Mouse (Mus musculus) stomach, embryonic 15.5 days (tissue): ENCODE measurements around the gene Srebf2. TPM values are rescaled to one million over a fixed set of nuclear protein-coding genes. Genes with fewer than 3 reads are reported as not detected.
A peak's percentile ranks its signal among the peaks of the same experiment; 100 is the strongest.
"Not testable (repeated sequence)": the region's sequence is repeated elsewhere in the genome, so short reads cannot be mapped to it uniquely, and the experiment has no call there.

Experiments
- ATAC-seq: fragments of 200-750 bp; cut with Nextera tagmentation; 2 replicates; pipeline ENCODE4 v1.8.0; 2017; ENCODE audit warnings: low read depth, moderate number of reproducible peaks, moderate TSS enrichment; ENCODE audit not compliant: insufficient read depth, low FRiP score
- H3K27ac ChIP-seq: fragments of 300-500 bp; sonication (generic); 2 replicates; pipeline ENCODE4 v1.5.1; 2015; ENCODE audit warnings: mild to moderate bottlenecking, inconsistent platforms
- H3K27me3 ChIP-seq: fragments of 300-500 bp; sonication (generic); replicated peaks from 2 replicates; pipeline ENCODE4 v1.6.1; 2015; ENCODE audit warnings: inconsistent platforms
- H3K36me3 ChIP-seq: fragments of 300-500 bp; sonication (generic); 2 replicates; pipeline ENCODE4 v1.6.1; 2015; ENCODE audit warnings: inconsistent platforms
- H3K4me1 ChIP-seq: fragments of 300-500 bp; sonication (generic); 2 replicates; pipeline ENCODE4 v1.6.1; 2015; ENCODE audit warnings: inconsistent platforms
- H3K4me2 ChIP-seq: fragments of 300-500 bp; sonication (generic); 2 replicates; pipeline ENCODE4 v1.6.1; 2015; ENCODE audit warnings: mild to moderate bottlenecking, inconsistent platforms
- H3K4me3 ChIP-seq: fragments of 300-500 bp; sonication (generic); replicated peaks from 2 replicates; pipeline ENCODE4 v1.5.1; 2015; ENCODE audit warnings: inconsistent platforms
- H3K9ac ChIP-seq: fragments of 300-500 bp; sonication (generic); 2 replicates; pipeline ENCODE4 v1.6.1; 2015; ENCODE audit warnings: inconsistent platforms
- H3K9me3 ChIP-seq: fragments of 300-500 bp; sonication (generic); 2 replicates; pipeline ENCODE4 v1.6.1; 2016; ENCODE audit warnings: inconsistent platforms
- WGBS: fragments of 180-500 bp; shearing (Covaris S2); methylation state at CpG from one replicate; pipeline ENCODE4 v1.1.7; 2015; 5-methylcytosine and 5-hydroxymethylcytosine counted together
- microRNA counts: library from miRNA; unstranded; fragments of <30 nt; microRNA quantifications from one replicate; lab custom pipeline; 2016
- microRNA-seq: library from miRNA; unstranded; fragments of <30 nt; microRNA quantifications from one replicate; pipeline ENCODE4, GENCODE M21; 2016
- polyA plus RNA-seq: library from polyadenylated mRNA; unstranded; fragments of >200 nt; fragmentation: Nextera tagmentation; extraction: Ambion mirVana; gene quantifications from 2 replicates; pipeline ENCODE4 v1.2.1, GENCODE M21; 2015

Gene Srebf2
- polyA plus RNA-seq, 1 experiment from 2014 or later, result 152 TPM

GRCm38 (mm10) chr15:82243311-82243710 lies 96.3 kb downstream of the Srebf2 start:
- Histone ChIP-seq H3K4me1 (peaks cover 9% of the 10 kb centered on the region), H3K9ac (peak overlapping the region; percentile 43; the same call in 1 of the 2 replicates), H3K9me3 (no peaks in the 10 kb centered on the region), H3K27me3 (no peaks in the 10 kb centered on the region), H3K27ac (no peak overlapping the region), H3K36me3 (no peaks in the 10 kb centered on the region), H3K4me2 (peak overlapping the region; percentile 98), H3K4me3 (peak overlapping the region; percentile 76)
- WGBS, result 67% methylated on average over 3 of the region's 3 CpGs
- ATAC-seq, result no peak

- peaks cover 9% of the 10 kb centered on the region for H3K4me1 ChIP-seq
- peak overlapping the region; percentile 43 for H3K9ac ChIP-seq
- H3K9me3 ChIP-seq, result no peaks in the 10 kb centered on the region
- peak overlapping the region; percentile 49 for H3K27ac ChIP-seq
- peak overlapping the region; percentile 76 for H3K4me3 ChIP-seq
- H3K27me3 ChIP-seq, result no peaks in the 10 kb centered on the region
- H3K36me3 ChIP-seq, result no peaks in the 10 kb centered on the region
- WGBS, result 1% methylated on average over 12 of the region's 12 CpGs
- ATAC-seq, result no peak; the same call in 1 of the 2 replicates
- H3K4me2 ChIP-seq, result peak overlapping the region; percentile 98
Observed at GRCm38 (mm10) chr15:82243742-82244114, 96.7 kb downstream of the Srebf2 start.

GRCm38 (mm10) chr15:82244115-82244804 lies 97.3 kb downstream of the Srebf2 start, which contains the start of gene Cenpm:
Gene Cenpm, minus strand, starts transcription at chr15:82244748.
- H3K4me3 ChIP-seq, result peak within 1 kb of the TSS; percentile 76
- H3K27ac ChIP-seq, result peak within 1 kb of the TSS; percentile 72
- no peaks in the 10 kb centered on the region for H3K27me3 ChIP-seq
- H3K36me3 ChIP-seq, result no peaks in the 10 kb centered on the region
- peak within 1 kb of the TSS; percentile 98 for H3K4me2 ChIP-seq
- WGBS, result under 1% methylated on average over 65 of the region's 65 CpGs
- no peaks in the 10 kb centered on the region for H3K9me3 ChIP-seq
- peak within 1 kb of the TSS; percentile 43 for H3K9ac ChIP-seq
- peaks cover 9% of the 10 kb centered on the region for H3K4me1 ChIP-seq
- ATAC-seq, result peak; percentile 97

- 21% methylated on average over 9 of the region's 9 CpGs for WGBS
- H3K4me2 ChIP-seq, result peak overlapping the region; percentile 98
- H3K9me3 ChIP-seq, H3K4me1 ChIP-seq, H3K36me3 ChIP-seq, ATAC-seq, H3K27me3 ChIP-seq, H3K27ac ChIP-seq: not testable (repeated sequence)
- H3K9ac ChIP-seq, result peak overlapping the region; percentile 43; the same call in 1 of the 2 replicates
- peak overlapping the region; percentile 76 for H3K4me3 ChIP-seq
Observed at GRCm38 (mm10) chr15:82244805-82245161, 97.8 kb downstream of the Srebf2 start.

GRCm38 (mm10) chr15:82247131-82247776 lies 100.3 kb downstream of the Srebf2 start:
- WGBS, result 72% methylated on average over 3 of the region's 3 CpGs
- no peak overlapping the region for H3K27ac ChIP-seq
- no peaks in the 10 kb centered on the region for H3K36me3 ChIP-seq
- H3K9me3 ChIP-seq, result no peaks in the 10 kb centered on the region
- H3K4me1 ChIP-seq, result peaks cover 9% of the 10 kb centered on the region
- H3K4me3 ChIP-seq, result no peak overlapping the region
- no peak overlapping the region for H3K4me2 ChIP-seq
- no peak for ATAC-seq
- H3K9ac ChIP-seq, result no peak overlapping the region
- no peaks in the 10 kb centered on the region for H3K27me3 ChIP-seq

- Histone ChIP-seq H3K9me3 (no peaks in the 10 kb centered on the region), H3K27me3 (0 out of 2 replicates have a peak, but pooled peaks cover 2% of the 10 kb centered on the region), H3K9ac (no peak overlapping the region), H3K27ac (no peak overlapping the region), H3K4me1 (0 out of 2 replicates have a peak, but pooled peaks cover 3% of the 10 kb centered on the region), H3K36me3 (no peaks in the 10 kb centered on the region), H3K4me2 (no peak overlapping the region), H3K4me3 (no peak overlapping the region)
- WGBS, result 98% methylated on average over 3 of the region's 3 CpGs
- ATAC-seq, result no peak
Observed at GRCm38 (mm10) chr15:82251579-82251978, 104.6 kb downstream of the Srebf2 start.

- 0 out of 2 replicates have a peak, but pooled peaks cover 3% of the 10 kb centered on the region for H3K4me1 ChIP-seq
- no peaks in the 10 kb centered on the region for H3K36me3 ChIP-seq
- no peak within 1 kb of the TSS for H3K27ac ChIP-seq
- 78% methylated on average over 6 of the region's 6 CpGs for whole genome bisulfite sequencing
- H3K4me2 ChIP-seq, result no peak within 1 kb of the TSS
- H3K9me3 ChIP-seq, result no peaks in the 10 kb centered on the region
- H3K4me3 ChIP-seq, result no peak within 1 kb of the TSS
- no peak within 1 kb of the TSS for H3K9ac ChIP-seq
- 0 out of 2 replicates have a peak, but pooled peaks cover 2% of the 10 kb centered on the region for H3K27me3 ChIP-seq
- ATAC-seq, result no peak
Observed at GRCm38 (mm10) chr15:82252097-82252496, 105.1 kb downstream of the Srebf2 start, which contains the start of gene 1500009C09Rik. Gene 1500009C09Rik, plus strand, starts transcription at chr15:82252397.

MicroRNA genes within 50 kb of the gene (microRNA counts, 519-probe panel; counts per million panel counts)
- 2,290 counts per million, percentile 41 among the panel's probes with 10 or more counts for microRNA mmu-miR-33 (lab: Ali Mortazavi, UCI)

Small RNA genes lying within 50 kb of the gene (microRNA-seq; reads per million reads assigned to microRNA genes)
- gene Mir33, result 50.8 reads per million, percentile 42 among the genes with 10 or more reads in this experiment

Other genes with a start within 250 kb of the Srebf2 start
- 58.1 and 65.4 TPM in 2 replicates for gene Polr3h, start 220.9 kb upstream of the Srebf2 start, polyA plus RNA-seq
- 15.7 and 16.7 TPM in 2 replicates for gene Csdc2, start 210.4 kb upstream of the Srebf2 start, polyA plus RNA-seq
- gene Pmm1, start 186.3 kb upstream of the Srebf2 start, polyA plus RNA-seq, result 27.5 and 28.9 TPM in 2 replicates
- not detected in 2 replicates for gene 1700029P11Rik, start 166.6 kb upstream of the Srebf2 start, polyA plus RNA-seq
- 76.6 and 83.2 TPM in 2 replicates for gene Xrcc6, start 159.3 kb upstream of the Srebf2 start, polyA plus RNA-seq
- 23.0 and 23.4 TPM in 2 replicates for gene Desi1, start 113.3 kb upstream of the Srebf2 start, polyA plus RNA-seq
- gene Snu13, start 99.6 kb upstream of the Srebf2 start, polyA plus RNA-seq, result 259 and 287 TPM in 2 replicates
- gene 4930407I10Rik, start 88.0 kb upstream of the Srebf2 start, polyA plus RNA-seq, result not detected in 2 replicates
- gene Mei1, start 77.2 kb upstream of the Srebf2 start, polyA plus RNA-seq, result not detected in 2 replicates
- 15.5 and 15.8 TPM in 2 replicates for gene Ccdc134, start 19.3 kb upstream of the Srebf2 start, polyA plus RNA-seq
- 0.19 TPM in 2 replicates for gene Shisa8, start 65.6 kb downstream of the Srebf2 start, polyA plus RNA-seq
- gene Tnfrsf13c, start 77.2 kb downstream of the Srebf2 start, polyA plus RNA-seq, result 0.06 and 0.13 TPM in 2 replicates
- 51.0 and 57.6 TPM in 2 replicates for gene Cenpm, start 97.6 kb downstream of the Srebf2 start, polyA plus RNA-seq
- gene 1500009C09Rik, start 105.2 kb downstream of the Srebf2 start, polyA plus RNA-seq, result 0.08 TPM in 1 of 2 replicates, not detected in the other
- 10.2 and 12.4 TPM in 2 replicates for gene Sept3, start 127.7 kb downstream of the Srebf2 start, polyA plus RNA-seq
- 0.12 and 0.15 TPM in 2 replicates for gene Wbp2nl, start 151.8 kb downstream of the Srebf2 start, polyA plus RNA-seq
- 79.6 and 86.8 TPM in 2 replicates for gene Naga, start 191.7 kb downstream of the Srebf2 start, polyA plus RNA-seq
- gene Pheta2, start 191.8 kb downstream of the Srebf2 start, polyA plus RNA-seq, result 14.9 and 18.4 TPM in 2 replicates
- 288 and 301 TPM in 2 replicates for gene Smdt1, start 191.8 kb downstream of the Srebf2 start, polyA plus RNA-seq
- gene Ndufa6, start 207.1 kb downstream of the Srebf2 start, polyA plus RNA-seq, result 403 and 420 TPM in 2 replicates
- 12.1 and 14.3 TPM in 2 replicates for gene Cyp2d22, start 233.1 kb downstream of the Srebf2 start, polyA plus RNA-seq
- not detected in 2 replicates for gene Cyp2d11, start 246.8 kb downstream of the Srebf2 start, polyA plus RNA-seq